Mouse (Mus musculus) c-Kit-positive CD71-positive TER-119-negative erythroid progenitor cells, embryonic 14.5 days (primary cell): ENCODE measurements around the gene Cnst.

ENCODE experiments used
- DNase-seq: peaks from one replicate; pipeline ENCODE4 v3.0.0-alpha.2; 2013; ENCODE audit warnings: low read depth

The Cnst gene

DNA sequence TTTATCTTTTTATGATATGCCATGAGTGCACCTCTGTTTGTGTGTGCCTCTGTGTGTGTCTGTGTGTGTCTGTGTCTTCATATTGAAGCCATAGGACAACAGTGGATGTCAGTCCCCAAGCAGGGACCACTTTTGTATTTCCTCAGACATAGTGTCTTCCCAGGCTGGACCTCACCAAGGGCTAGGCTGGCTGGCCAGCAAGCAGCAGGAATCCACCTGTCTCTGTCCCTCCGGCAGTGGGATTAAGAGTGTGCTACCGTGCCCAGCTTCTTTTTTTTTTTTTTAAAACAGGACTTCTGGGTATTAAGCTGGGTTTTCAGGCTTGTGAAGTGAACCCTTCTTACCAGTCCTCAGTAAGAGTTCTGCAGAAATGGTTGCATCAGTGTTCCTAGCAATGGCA lies 46.0 kb downstream of the Cnst start:
- no peak for DNase-seq

DNA sequence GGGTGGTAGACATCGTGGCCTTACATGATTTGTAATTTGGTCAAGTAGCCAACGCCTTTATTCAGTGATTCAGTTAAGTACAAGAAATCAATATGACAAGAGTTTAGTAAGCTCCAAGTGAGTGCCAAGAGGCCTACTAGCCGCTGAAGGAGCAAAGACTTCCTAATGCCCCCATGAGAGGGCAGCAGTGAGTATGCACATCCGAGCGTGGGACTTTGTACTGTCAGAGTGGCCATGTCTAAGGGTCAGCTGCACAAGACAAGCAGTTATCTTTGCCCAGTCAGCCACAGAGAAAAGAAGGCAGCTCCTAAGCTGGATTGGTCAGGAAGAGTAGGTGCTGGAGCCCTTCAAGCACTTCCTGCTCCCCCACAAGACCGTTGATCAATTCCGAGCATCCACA lies 46.8 kb downstream of the Cnst start:
- DNase-seq, result no peak

DNA sequence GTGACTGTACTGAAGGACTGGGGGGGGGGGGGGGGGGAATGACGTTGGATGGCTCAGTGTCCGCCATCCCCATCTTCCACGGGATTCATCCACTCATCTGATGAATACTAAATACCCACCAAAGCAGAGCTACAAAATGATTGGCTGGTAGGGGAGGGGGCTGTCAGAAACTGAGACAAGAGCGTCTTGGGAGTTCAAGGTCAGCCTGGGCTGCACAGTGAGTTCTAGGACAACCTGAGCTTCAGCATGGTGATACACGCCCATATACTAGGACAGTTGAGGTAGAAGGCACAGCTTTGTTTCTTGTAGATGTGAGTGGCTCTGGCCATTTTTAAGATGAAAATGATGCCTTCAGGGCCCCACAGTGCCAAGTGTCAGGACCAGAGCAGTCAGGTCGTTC lies 52.2 kb downstream of the Cnst start:
- DNase-seq, result no peak

DNA sequence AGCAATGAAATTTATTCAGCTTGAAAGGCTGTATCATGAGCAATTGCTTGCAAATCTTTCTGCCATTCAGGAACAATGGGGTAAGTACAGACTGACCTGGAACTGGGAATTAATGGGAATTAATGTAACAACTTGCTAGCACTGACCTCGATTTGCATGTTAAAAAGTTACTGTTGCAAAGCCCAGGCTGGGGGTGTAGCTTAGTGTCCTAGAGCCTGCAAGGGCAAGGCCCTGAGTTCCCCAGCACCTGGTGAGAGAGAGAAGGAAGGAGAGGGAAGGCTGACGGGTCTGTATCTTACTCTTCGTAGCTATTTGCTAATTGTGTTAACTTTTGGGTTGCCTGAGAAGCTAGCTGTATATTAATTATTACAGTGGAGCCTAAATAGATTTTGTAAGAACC lies 58.4 kb downstream of the Cnst start:
- DNase-seq, result no peak

DNA sequence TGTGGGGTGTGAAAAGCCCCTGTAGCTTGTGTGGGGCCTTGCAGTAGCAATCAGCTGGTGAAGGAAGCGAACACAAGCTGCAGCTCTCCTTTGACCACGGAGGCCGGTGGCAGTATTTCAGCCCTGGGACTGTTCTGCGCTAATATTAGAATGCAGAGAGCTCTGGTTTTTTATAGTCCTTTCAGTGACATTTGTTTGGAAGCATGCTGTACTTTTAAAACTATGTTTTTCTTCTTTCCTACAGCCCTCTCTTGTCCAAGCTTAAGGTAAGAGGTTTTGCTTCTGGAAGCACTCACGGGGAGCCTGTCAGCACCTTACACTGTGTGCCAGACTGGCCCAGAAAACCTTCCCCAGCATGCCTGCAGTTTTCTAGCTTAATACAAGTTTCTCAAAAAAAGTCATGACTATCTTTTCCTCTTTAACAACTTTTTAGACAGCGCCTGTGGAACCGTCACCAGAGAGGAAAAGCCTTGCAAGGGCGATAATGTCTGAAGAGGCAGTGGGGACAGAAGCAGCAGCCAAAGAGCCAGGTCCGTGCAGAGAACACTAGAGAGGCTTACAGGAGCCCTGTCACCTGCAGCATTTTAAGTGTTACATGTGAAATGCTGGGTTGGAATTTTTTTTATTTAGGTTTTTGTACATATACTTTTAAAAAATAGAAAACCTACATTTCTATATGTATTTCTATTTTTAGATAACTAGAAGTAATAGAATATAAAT lies 60.0 kb downstream of the Cnst start:
- no peak for DNase-seq

DNA sequence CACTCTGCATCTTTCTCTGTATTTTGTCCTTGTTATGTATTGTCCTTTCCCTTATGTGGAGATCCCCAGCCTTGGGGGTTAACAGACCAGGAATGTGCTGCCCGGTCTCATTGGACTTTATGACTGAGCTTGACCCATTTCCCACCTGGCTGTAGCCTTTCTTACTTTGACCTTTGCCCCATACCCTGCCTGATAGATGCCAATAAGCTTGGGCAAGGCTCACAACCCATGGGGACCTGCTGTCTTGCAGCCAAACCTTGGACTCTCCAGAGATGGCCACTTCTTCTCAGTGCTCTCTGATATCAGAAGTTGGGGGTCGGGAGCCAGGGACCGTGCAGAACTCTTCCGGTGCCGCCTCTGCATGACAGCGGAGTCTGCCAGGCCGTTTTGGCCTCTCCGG lies 62.4 kb downstream of the Cnst start:
- DNase-seq, result no peak

DNA sequence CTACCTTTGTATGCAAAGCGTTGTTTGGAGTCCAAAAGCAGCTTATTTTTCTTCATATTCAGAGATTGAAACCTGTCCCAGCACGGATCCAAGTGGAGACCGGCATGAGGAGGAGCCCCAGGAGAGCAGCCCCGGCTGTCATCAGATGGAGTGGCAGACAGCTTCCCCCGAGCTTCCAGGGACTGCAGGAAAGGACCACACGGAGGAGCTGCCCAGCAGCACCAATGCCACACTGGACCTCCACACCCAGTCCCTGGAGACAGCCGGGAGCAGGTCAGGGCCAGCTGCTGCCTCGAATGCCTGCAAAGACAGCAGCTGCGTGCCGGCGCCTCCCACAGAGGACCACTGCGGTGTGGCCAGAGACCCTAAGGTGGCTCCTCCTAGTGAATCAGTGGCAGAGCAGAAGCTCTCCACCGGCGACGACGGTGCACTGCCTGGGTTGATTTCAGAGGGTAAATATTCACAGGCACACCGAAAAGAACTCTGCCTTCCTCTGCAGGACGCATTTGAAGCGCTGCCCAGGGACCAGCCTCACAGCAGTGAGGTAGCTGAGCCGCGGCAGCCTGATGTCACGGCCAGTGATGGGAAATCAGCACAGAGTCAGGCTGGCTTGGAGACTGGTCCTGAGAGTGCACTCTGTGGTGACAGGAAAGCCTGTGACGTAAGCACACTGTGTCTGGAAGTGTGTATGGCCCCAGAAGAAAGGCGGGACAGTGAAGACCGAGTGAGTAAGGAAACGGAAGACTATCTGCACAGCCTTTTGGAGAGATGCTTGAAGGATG lies 63.7 kb downstream of the Cnst start:
- DNase-seq, result no peak

DNA sequence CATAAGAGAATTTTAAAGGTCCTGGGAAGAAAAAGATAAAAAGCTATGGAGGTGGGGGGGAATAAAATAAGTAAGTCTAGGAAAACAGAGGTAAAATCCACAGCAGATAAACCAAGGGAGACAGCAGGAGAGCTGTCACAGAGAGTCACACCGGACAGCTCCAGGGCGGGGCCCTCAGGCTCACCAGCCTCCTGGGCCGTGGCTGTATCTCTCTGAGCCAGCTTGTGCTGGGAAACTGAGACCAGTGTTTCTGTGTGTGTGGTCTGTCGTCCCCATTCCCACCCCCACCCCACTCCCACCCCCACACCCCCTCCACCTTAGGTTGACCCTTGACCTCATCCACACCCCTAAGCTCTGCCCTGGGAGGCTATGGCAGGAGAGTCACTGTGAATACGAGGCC lies 65.0 kb downstream of the Cnst start:
- DNase-seq, result peak; percentile 43

DNA sequence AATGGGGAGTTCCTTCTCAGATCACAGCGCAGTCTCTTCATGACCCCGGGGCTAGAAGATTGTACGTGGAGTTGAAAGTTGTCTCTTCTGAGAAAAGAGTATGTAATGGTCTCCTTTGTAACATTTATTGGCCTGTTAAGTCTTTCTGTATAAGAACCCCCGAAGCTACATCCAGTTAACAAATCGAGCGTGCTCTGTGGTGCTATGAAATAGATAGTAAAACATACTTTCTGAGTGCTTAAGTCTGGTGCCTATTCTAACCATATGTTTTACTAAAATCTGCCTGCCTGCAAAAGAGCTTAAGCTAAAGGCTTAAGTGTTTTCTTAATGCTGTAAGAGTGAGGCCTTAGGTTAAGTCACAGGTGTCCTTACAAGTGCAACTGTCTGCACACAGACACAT lies 66.2 kb downstream of the Cnst start:
- DNase-seq, result no peak

DNA sequence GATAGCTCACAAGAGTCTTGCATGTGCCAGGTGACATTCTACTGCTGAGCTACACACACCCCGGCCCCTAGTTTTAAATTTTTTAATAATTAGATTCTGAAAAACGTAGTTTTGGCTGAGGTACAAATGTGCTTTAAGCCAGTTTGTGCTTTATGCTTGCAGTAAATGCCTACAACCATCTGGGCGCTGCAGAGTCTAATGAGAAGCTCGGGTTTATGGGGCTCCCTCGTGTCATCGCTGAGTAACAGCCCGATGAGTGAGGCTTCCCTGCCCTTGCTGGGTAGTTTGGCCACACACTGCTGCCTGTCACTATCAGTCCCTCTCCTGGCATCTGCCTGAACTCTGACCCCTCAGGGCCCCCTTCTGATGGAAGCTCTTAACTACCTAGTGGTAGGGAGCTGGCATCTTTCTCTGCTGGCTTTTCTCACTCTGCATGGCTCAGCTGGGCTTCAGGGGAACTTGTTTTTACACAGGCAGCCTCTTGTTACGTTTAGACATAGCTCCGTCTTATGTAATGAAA lies 66.9 kb downstream of the Cnst start:
- no peak for DNase-seq

DNA sequence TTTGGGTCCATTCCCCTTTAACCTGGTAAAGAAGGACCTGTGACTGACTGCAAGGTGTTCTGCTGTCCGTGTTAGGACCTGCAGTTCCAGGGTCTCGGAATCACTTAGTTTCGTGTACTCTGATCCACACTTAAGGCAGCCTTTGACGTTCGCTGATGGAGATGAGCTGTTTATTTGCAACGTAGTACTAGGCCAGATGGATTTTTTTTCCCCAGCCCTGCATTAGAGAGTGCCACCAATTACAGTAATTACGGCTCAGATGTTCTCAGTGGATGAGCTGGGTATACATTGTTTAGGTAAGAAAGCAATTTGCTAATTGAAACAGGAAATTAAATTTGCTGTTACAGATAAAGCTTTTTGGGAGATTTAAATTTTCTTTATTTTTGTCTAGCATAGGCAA lies 71.3 kb downstream of the Cnst start:
- no peak for DNase-seq

DNA sequence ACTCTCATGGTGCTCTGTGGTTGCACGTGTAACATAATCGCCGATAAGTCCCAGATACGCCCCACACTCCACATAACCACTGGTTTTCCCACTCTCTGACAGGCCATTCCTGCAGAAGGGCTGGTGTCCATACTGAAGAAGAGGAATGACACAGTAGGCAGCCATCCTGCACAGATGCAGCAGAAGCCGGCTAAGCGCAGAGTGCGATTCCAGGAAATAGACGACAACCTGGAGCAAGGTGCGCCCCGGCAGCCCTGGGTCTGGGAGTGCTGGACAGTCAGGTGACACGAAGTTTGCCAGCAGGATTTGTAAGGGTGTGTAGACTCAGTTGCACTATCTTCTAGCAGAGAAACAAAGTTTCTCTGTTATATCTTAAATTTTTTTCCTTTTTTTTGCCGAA lies 76.5 kb downstream of the Cnst start:
- no peak for DNase-seq

DNA sequence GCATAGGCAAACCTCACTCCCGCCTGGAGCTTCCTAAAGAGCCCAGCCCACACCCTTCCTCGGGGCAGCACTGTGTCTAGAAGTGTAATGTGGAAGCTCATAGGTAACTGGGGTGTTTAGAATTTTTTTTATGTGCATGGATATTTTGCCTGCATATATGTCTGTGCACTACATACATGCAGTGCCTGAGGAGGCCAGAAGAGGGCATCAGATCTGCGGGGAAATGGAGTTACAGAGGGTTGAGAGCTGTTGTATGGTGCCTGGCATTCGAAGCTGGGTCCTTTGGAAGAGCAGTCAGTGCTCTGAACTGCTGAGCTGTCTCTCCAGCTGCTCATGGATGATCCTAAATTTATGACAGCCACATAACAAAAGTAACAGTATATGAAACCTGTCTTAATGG lies 77.5 kb downstream of the Cnst start:
- no peak for DNase-seq

DNA sequence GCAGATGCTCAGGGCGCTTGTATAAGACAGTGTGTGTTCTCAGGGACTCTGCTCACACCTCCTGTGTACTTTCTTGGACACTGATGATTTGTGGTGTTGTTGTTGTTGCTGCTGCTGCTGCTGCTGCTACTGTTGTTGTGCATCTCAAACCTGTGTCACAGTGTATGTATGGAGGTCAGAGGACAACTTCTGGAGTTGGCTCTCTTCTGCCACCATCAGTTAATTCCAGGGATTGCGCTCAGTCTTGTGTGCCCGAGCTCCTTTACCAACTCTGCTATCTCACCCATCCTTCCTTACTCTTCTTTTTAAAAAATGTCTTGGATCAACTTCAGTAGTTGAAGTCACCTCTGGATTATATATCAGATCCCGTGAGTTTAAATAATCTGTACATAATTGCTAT lies 78.2 kb downstream of the Cnst start:
- peak; percentile 62 for DNase-seq

DNA sequence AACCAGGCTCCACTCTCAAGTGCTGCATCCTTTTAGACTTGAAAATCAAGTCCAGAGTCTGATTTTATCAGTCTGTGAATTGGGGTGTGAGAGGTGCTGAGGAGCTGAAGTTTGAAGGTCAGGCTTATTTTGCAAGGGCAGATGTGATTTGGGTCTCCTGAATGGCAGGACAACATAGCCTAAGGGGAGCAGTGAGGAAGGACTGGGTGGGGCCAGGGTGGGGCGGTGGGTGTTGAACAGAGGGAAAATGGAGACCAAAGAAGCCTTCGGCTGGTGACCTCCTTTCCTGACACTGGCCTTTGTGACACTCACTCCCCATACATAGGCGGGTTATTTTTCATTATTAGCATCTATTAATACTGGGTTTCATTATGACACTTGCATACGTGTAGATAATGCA lies 81.7 kb downstream of the Cnst start:
- DNase-seq, result no peak

DNA sequence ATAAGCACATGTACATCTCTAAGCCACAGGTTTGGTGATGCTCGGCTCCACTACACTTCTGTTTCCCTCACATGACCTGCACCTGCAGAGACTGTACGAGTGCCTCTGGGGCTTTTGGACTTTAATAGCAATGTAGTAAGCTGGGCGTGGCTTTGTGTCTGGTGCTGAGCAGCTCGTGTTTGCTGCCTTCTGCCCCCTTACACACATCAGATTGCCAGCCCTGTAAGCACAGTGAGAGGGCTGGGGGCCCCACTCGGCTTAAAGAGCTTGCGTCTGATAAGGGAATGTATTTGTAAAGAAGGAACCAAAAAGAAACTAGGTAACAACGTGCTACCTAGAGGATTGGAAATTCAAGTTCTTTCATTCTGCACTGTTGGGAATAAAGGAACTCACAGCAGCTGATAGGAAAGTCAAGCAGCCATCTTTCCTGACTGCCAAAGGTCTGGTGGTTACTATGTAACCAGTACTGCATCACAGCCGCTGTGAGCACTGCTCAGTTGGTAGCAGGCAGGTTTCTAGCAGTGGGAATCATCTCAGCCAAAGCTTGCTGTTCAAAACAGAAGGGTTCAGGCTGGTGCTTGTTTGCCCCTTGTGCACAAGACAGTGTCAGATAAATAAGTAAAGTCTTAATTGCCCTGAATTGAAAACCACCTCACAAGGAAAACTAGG lies 82.4 kb downstream of the Cnst start:
- no peak for DNase-seq

DNA sequence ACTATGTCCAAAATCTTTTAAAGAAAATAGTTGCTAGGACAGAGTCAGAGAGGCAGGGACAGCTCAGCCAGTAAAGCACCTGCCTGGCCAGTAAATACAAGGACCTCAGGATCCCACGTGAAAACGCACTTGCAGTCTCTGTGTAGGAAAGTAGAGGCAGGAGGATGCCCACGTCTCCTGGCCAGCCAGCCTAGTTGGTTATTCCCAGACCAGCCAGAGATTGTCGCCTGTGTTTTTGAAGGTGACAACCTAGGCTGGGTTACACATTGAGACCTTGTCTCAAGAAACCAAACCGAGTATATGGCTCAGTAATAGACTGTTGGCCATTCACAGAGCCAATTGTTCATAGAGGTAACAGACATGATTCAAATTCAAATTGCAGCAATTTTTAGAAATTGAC lies 83.1 kb downstream of the Cnst start:
- DNase-seq, result no peak

DNA sequence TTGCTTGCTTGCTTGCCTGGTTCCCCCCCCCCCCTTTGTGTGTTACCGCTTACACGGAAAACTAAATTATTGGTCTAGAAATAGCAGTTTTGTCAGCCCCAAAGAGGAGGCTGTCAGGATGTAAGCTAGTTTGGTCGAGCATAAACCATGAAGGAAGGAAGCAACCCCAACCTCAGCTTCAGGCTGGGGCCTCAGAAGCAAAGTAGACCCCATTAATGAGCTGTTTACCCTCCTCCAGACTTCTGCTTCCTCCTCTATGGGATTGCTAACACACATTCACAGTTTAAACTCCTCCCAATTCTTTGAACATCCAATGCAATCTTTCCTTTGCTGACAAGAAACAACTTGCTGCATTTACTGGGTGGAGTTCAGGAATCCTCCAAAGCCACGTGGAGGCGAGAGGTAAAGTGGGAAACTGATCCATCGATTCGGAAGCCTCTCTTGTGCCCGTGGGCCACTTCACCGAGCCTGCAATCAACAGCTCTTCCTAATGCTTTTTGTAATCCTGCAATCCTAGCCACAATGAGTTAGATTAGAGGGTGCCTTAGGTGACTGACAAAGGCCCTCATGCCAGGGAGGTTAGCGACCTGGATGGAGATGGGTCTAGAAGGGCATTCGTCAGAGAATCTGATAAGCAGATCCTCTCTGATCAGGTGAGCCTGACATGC lies 86.7 kb downstream of the Cnst start:
- no peak for DNase-seq

DNA sequence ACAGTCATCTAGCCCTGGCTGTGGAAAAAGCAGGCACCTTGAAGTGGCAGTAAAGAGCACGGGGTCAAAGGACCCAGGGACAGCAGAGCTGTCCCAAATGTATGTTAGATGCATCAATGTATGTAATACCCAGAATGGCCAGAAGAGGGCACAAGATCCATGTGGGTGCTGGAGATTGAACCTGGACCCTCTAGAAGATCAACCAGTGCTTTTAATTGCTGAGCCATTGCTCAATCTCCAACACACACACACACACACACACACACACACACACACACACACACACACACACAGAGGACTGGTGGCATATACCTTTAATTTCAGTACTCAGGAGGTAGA lies 87.2 kb downstream of the Cnst start:
- no peak for DNase-seq

DNA sequence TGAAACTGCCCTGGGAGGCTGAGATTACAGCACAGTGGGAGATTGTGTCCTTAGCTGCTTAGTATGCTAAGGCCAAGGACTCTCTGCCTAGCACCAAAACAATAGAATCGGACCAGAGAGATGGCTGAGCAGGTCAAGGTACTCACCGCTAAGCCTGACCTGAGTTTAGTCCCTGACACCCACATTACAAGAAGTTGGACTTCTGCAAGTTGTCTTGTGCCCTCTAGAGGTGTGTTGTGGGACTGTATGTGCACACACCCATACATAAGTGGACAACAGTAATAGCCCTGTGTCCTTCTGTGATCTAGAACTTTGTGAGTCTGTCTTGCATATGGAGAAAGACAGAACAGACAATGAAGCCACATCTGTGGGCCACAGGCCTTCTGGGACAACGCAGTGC lies 88.0 kb downstream of the Cnst start:
- no peak for DNase-seq

DNA sequence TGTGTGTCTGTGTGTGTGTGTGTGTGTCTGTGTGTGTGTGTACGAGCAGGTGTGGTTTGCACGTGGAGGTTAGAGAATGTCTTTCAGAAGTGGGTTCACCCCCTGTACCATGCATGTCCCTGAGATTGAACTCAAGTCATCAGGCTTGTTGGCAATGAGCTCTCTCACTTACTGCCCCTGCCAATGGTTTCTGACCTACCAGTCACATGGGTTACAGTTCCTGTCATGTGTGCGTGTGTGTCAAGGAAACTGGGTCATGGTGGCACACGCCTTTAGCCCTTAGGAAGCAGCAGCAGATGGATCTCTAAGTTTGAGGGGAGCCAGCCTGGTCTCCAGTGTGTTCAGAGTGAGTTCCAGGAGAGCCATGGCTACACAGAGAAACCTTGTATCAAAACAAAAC lies 96.6 kb downstream of the Cnst start:
- DNase-seq, result no peak

DNA sequence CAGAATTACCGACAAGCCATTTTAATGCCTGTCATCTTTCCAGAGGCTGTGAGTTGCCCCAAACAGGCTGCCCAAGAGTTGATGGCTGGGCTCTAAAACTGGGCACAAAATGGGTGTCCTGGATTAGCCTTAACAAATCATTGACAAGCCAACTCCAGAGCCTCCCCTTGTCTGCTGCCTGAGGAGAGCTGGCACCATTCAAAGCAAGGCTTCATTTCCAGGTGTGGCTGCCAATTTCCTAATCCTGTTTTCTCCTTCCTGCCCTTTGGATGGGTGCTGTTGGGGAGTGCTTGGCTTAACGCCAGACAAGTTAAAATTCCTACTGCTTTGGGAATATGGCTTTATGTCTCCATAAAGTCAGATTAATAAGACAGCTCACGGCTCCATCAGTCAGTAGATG lies 98.0 kb downstream of the Cnst start:
- no peak for DNase-seq
